Mouse (Mus musculus): Measurements from ENCODE around the gene Gm3278. TPM values are rescaled to one million over a fixed set of nuclear protein-coding genes. Genes with fewer than 3 reads are reported as not detected.
"Not testable (repeated sequence)": the region's sequence is repeated elsewhere in the genome, so short reads cannot be mapped to it uniquely, and the experiment has no call there.

Gene Gm3278
- total RNA-seq (2021) = not detected

DNA sequence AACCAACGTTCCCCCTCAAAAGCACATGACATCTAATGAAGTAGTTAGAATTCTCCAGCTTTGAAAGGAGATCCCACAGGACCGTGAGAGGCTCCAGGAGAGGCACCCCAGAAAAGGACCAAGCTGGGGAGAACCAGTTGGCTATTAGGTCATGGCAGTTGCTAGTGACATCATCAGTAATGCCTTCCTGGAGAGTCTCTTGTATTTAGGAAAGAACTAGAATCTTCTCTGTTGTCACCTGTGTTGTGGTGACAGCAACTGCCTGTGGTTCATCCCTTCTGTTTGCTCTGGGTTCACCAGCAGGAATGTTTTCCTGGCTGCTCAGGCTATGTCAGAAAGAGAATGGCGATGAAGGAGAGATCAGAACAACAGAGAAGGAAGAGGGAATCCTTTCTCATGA lies at the start of gene Gm3278:
Gm3278 (plus strand) TSS at position 301 of the 400 bp plus-strand sequence.
- DNase-seq; intact Hi-C loops (cut with DNase I): not testable (repeated sequence)

DNA sequence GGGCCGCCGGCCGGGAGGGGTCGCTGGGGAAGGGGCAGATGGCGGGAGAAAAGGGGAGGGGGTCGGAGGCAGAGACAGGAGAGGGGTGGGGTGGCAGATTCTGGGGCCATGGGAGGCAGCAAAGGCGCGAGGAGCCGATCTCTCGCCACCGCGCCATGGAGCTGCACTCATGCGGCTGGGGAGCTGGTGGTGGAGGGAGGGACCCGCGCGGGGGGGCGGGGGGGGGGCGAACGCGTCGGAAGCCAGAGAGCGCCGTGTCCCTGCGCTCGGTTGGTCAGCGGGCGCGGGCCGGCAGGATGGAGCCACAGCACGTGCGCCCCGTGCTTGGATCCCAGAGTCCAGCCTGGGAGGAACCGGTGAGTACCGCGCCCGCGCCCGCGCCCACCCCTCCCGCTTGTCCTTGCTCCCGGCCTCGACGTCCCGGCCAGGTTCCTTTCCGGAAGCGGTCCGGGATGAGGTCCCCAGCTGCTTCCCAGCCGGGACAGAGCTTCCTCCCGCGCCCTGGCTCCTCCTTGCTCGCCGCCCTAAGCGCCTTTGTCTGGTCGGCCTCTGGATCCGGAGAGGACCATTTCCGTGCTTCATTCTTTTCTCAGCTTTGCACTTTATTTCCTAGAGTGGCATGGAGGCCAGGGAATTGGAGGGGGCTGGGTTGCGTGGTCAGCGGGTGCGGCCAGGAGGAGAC lies 36.8 kb upstream of the Gm3278 start, which contains the start of gene Gm3264:
Gm3264 (plus strand) TSS at position 278 of the 682 bp plus-strand sequence.
- peak; percentile 35 to 43 for DNase-seq
- intact Hi-C loops (cut with DNase I) = not testable (repeated sequence)

Other genes with a start within 250 kb of the Gm3278 start
- not detected for gene Gm3239, start 228.2 kb upstream of the Gm3278 start, total RNA-seq (2021)
- not detected for gene Gm7876, start 183.2 kb upstream of the Gm3278 start, total RNA-seq (2021)
- under 1 TPM; 0.29 to 0.35 TPM for gene Gm3252, start 165.6 kb upstream of the Gm3278 start, total RNA-seq (2021)
- not detected for gene Gm9602, start 116.1 kb upstream of the Gm3278 start, total RNA-seq (2021)
- not detected for gene Gm3269, start 54.3 kb upstream of the Gm3278 start, total RNA-seq (2021)
- gene Gm3264, start 36.8 kb upstream of the Gm3278 start, total RNA-seq (2021) = 1 to 10 TPM; 2.4 to 6.4 TPM
- gene Gm8297, start 91.5 kb downstream of the Gm3278 start, total RNA-seq (2021) = not detected
- not detected for gene Gm3298, start 123.5 kb downstream of the Gm3278 start, total RNA-seq (2021)
- gene 4930555G01Rik, start 158.2 kb downstream of the Gm3278 start, total RNA-seq (2021) = not detected
- under 1 TPM; 0.17 to 0.40 TPM for gene Gm8281, start 178.6 kb downstream of the Gm3278 start, total RNA-seq (2021)
- not detected for gene Gm8279, start 239.1 kb downstream of the Gm3278 start, total RNA-seq (2021)

Measured in heart, postnatal 10 days (tissue).